Mouse (Mus musculus) layer of hippocampus, postnatal 10 days (tissue): ENCODE data around the gene Etfbkmt. TPM values are rescaled to one million over a fixed set of nuclear protein-coding genes. Genes with fewer than 3 reads are reported as not detected.
"Not testable (repeated sequence)": the region's sequence is repeated elsewhere in the genome, so short reads cannot be mapped to it uniquely, and the experiment has no call there.

Experiments used
- DNase-seq, 2 experiments: peaks; one replicate each; pipeline ENCODE4 v3.0.0; 2021; ENCODE audit warnings: low spot score in 2 of 2
- long read RNA-seq: library from polyadenylated mRNA; stranded (forward); transcript quantifications from one replicate; pipeline ENCODE4 v2.0.0, GENCODE M21; 2023
- total RNA-seq, 2 experiments: library from RNA; stranded (reverse); gene quantifications; 2 replicates each; pipeline ENCODE4 v1.2.3; 2021

Etfbkmt gene
- 1 to 10 TPM; 2.6 to 3.3 TPM for total RNA-seq
- long read RNA-seq, partial matches to known transcripts: 0 of 3 reads
- long read RNA-seq, other reads (novel, unspliced or antisense): 1 of 3 reads

- no peak for DNase-seq
Observed at GRCm38 (mm10) chr6:149139471-149139870, at the start of gene Etfbkmt. TSS of gene Etfbkmt (plus strand) at chr6:149139849.

- no peak for DNase-seq
Observed at GRCm38 (mm10) chr6:149092406-149092805, 47.2 kb upstream of the Etfbkmt start.

GRCm38 (mm10) chr6:149093465-149093864 lies 46.2 kb upstream of the Etfbkmt start:
- no peak for DNase-seq

- DNase-seq: no peak
Observed at GRCm38 (mm10) chr6:149094555-149094954, 45.1 kb upstream of the Etfbkmt start.

- DNase-seq: no peak
Observed at GRCm38 (mm10) chr6:149095389-149095788, 44.3 kb upstream of the Etfbkmt start.

- DNase-seq: no peak
Observed at GRCm38 (mm10) chr6:149096233-149096632, 43.4 kb upstream of the Etfbkmt start.

GRCm38 (mm10) chr6:149097276-149097675 lies 42.4 kb upstream of the Etfbkmt start:
- no peak for DNase-seq

- DNase-seq: no peak
Observed at GRCm38 (mm10) chr6:149098993-149099392, 40.7 kb upstream of the Etfbkmt start.

- peak; percentile 69 to 75 for DNase-seq
Observed at GRCm38 (mm10) chr6:149100174-149101075, 39.2 kb upstream of the Etfbkmt start.

GRCm38 (mm10) chr6:149101076-149101942 lies 38.3 kb upstream of the Etfbkmt start, which contains the start of gene Dennd5b:
TSS of gene Dennd5b (minus strand) at chr6:149101680.
- peak; percentile 72 to 86 for DNase-seq

GRCm38 (mm10) chr6:149101943-149102243 lies 37.8 kb upstream of the Etfbkmt start:
- DNase-seq: no peak

- no peak for DNase-seq
Observed at GRCm38 (mm10) chr6:149103451-149103850, 36.2 kb upstream of the Etfbkmt start.

GRCm38 (mm10) chr6:149107615-149108014 lies 32.0 kb upstream of the Etfbkmt start:
- no peak for DNase-seq

GRCm38 (mm10) chr6:149108909-149109308 lies 30.7 kb upstream of the Etfbkmt start:
- no peak for DNase-seq

- no peak for DNase-seq
Observed at GRCm38 (mm10) chr6:149116992-149117391, 22.7 kb upstream of the Etfbkmt start.

- no peak for DNase-seq
Observed at GRCm38 (mm10) chr6:149118935-149119334, 20.7 kb upstream of the Etfbkmt start.

GRCm38 (mm10) chr6:149119853-149120252 lies 19.8 kb upstream of the Etfbkmt start:
- peak; percentile 54 to 68 for DNase-seq

- no peak for DNase-seq
Observed at GRCm38 (mm10) chr6:149123042-149123441, 16.6 kb upstream of the Etfbkmt start.

- peak; percentile 31 for DNase-seq
Observed at GRCm38 (mm10) chr6:149126675-149127074, 13.0 kb upstream of the Etfbkmt start.

- not testable (repeated sequence) for DNase-seq
Observed at GRCm38 (mm10) chr6:149129870-149130269, 9.8 kb upstream of the Etfbkmt start, which contains the start of gene Gm10203. TSS of gene Gm10203 (plus strand) at chr6:149130170.

GRCm38 (mm10) chr6:149131111-149131510 lies 8.5 kb upstream of the Etfbkmt start:
- DNase-seq: no peak
